Mouse (Mus musculus) heart, postnatal 36 days (tissue): ENCODE results near the gene Glod4. TPM values are rescaled to one million over a fixed set of nuclear protein-coding genes. Genes with fewer than 3 reads are reported as not detected.
A peak's percentile ranks its signal among the peaks of the same experiment; 100 is the strongest.

Source experiments
- DNase-seq, 2 experiments: peaks; one replicate each; pipeline ENCODE4 v3.0.0; 2021 to 2022
- intact Hi-C: fragments of 180-260 bp; cut with DNase I; formaldehyde crosslinking; loops from one replicate; pipeline ENCODE4 v1.15.1; 2025
- total RNA-seq, 2 experiments: library from RNA; stranded (reverse); gene quantifications; 2 replicates each; pipeline ENCODE4 v1.2.3; 2021

Glod4 gene
- total RNA-seq, 2 experiments from 2014 or later = 39.4 to 40.1 TPM

- intact Hi-C loops = loop anchor here (1.0 kb wide), 2 partner anchors 32 to 57 kb away; no protein-coding TSS in a partner anchor
- peak in 1 of 2 experiments; percentile 18 for DNase-seq
Measured at GRCm38 (mm10) chr11:76099193-76099975, 144.1 kb downstream of the Glod4 start.

- intact Hi-C loops = no loop called here
- no peak for DNase-seq
Measured at GRCm38 (mm10) chr11:76093610-76094009, 149.9 kb downstream of the Glod4 start.

GRCm38 (mm10) chr11:76089776-76090175 lies 153.7 kb downstream of the Glod4 start:
- intact Hi-C loops = loop anchor here (5.0 kb wide), 1 partner anchor 318 kb away; the partner anchor contains the start of gene Timm22
- no peak for DNase-seq

- intact Hi-C loops = loop anchor here (5.0 kb wide), 1 partner anchor 319 kb away; the partner anchor contains the start of gene Timm22
- DNase-seq = no peak
Measured at GRCm38 (mm10) chr11:76088506-76088905, 155.0 kb downstream of the Glod4 start.

- peak; percentile 54 to 79 for DNase-seq
- intact Hi-C loops = loop anchor here (1.0 to 5.0 kb wide), 2 partner anchors 81 to 321 kb away; partner anchors contain the start of gene Timm22
Measured at GRCm38 (mm10) chr11:76085898-76086591, 157.5 kb downstream of the Glod4 start.

GRCm38 (mm10) chr11:76084943-76085342 lies 158.6 kb downstream of the Glod4 start:
- intact Hi-C loops = loop anchor here (5.0 kb wide), 1 partner anchor 322 kb away; the partner anchor contains the start of gene Timm22
- DNase-seq = no peak

GRCm38 (mm10) chr11:76083941-76084367 lies 159.6 kb downstream of the Glod4 start:
- intact Hi-C loops = loop anchor here (2.0 kb wide), 1 partner anchor 57 kb away; the partner anchor contains the start of gene Rflnb

GRCm38 (mm10) chr11:76081048-76081640 lies 162.4 kb downstream of the Glod4 start:
- no peak for DNase-seq
- intact Hi-C loops = loop anchor here (2.0 kb wide), 1 partner anchor 38 kb away; no protein-coding TSS in a partner anchor

More at GRCm38 (mm10) chr11:76083941-76084367, 159.6 kb downstream of the Glod4 start:
- no peak for DNase-seq

- intact Hi-C loops = loop anchor here (2.0 kb wide), 1 partner anchor 37 kb away; no protein-coding TSS in a partner anchor
- no peak for DNase-seq
Measured at GRCm38 (mm10) chr11:76080293-76080692, 163.2 kb downstream of the Glod4 start.

GRCm38 (mm10) chr11:76077341-76077740 lies 166.2 kb downstream of the Glod4 start:
- intact Hi-C loops = no loop called here
- no peak for DNase-seq

- DNase-seq = no peak
- intact Hi-C loops = no loop called here
Measured at GRCm38 (mm10) chr11:76074296-76075093, 169.0 kb downstream of the Glod4 start.

Other genes with a start within 250 kb of the Glod4 start
- gene 1700016K19Rik, start 243.8 kb downstream of the Glod4 start, total RNA-seq = not detected
- gene Rflnb, start 215.9 kb downstream of the Glod4 start, total RNA-seq = 10 to 100 TPM; 33.3 to 50.0 TPM
- gene Vps53, start 64.1 kb downstream of the Glod4 start, total RNA-seq = 10 to 100 TPM; 30.0 to 30.1 TPM
- gene Fam57a, start 64.1 kb downstream of the Glod4 start, total RNA-seq = 1 to 10 TPM; 2.5 to 3.0 TPM
- under 1 TPM in 1 of 2 experiments, not detected in 1; 0.49 TPM for gene Dbil5, start 26.1 kb downstream of the Glod4 start, total RNA-seq
- 1 to 10 TPM; 2.3 to 4.5 TPM for gene Gemin4, start 26.1 kb downstream of the Glod4 start, total RNA-seq
- 10 to 100 TPM; 20.5 to 27.9 TPM for gene Mrm3, start within 50 bp of the Glod4 start, total RNA-seq
- 10 to 100 TPM; 12.3 to 15.7 TPM for gene Nxn, start 155.4 kb upstream of the Glod4 start, total RNA-seq
- gene Timm22, start 163.2 kb upstream of the Glod4 start, total RNA-seq = 10 to 100 TPM; 42.4 to 55.2 TPM